Mouse (Mus musculus) gastrocnemius, postnatal 4 days (tissue): Measurements from ENCODE around the gene Odf4. TPM values are rescaled to one million over a fixed set of nuclear protein-coding genes. Genes with fewer than 3 reads are reported as not detected.

Experiments used
- total RNA-seq, 2 experiments: library from RNA; stranded (reverse); gene quantifications; 2 replicates each; pipeline ENCODE4 v1.2.3; 2021

The Odf4 gene
- total RNA-seq, 2 experiments from 2014 or later: not detected

Other genes with a start within 250 kb of the Odf4 start
- gene Myh10, start 235.5 kb downstream of the Odf4 start, total RNA-seq: 10 to 100 TPM; 68.5 to 69.7 TPM
- gene Ndel1, start 55.2 kb downstream of the Odf4 start, total RNA-seq: 10 to 100 TPM; 76.4 to 86.4 TPM
- under 1 TPM in 1 of 2 experiments, not detected in 1; 0.07 TPM for gene Rnf222, start 38.5 kb downstream of the Odf4 start, total RNA-seq
- gene Rpl26, start 25.5 kb downstream of the Odf4 start, total RNA-seq: 1,000 to 10,000 TPM; 1,219 to 1,338 TPM
- 10 to 100 TPM; 16.9 to 19.0 TPM for gene Arhgef15, start 30.4 kb upstream of the Odf4 start, total RNA-seq
- gene Slc25a35, start 41.0 kb upstream of the Odf4 start, total RNA-seq: 1 to 10 TPM; 1.1 to 2.7 TPM
- 10 to 100 TPM; 23.5 to 25.1 TPM for gene Rangrf, start 48.1 kb upstream of the Odf4 start, total RNA-seq
- 10 to 100 TPM; 14.9 to 16.8 TPM for gene Pfas, start 81.4 kb upstream of the Odf4 start, total RNA-seq
- 10 to 100 TPM; 21.9 to 23.1 TPM for gene Ctc1, start 88.8 kb upstream of the Odf4 start, total RNA-seq
- 10 to 100 TPM; 25.6 TPM for gene Aurkb, start 118.6 kb upstream of the Odf4 start, total RNA-seq
- 10 to 100 TPM; 14.6 to 14.9 TPM for gene Borcs6, start 132.6 kb upstream of the Odf4 start, total RNA-seq
- 10 to 100 TPM; 11.7 to 14.3 TPM for gene Tmem107, start 143.7 kb upstream of the Odf4 start, total RNA-seq
- 10 to 100 TPM; 61.1 to 70.4 TPM for gene Vamp2, start 161.4 kb upstream of the Odf4 start, total RNA-seq
- gene Per1, start 168.1 kb upstream of the Odf4 start, total RNA-seq: 10 to 100 TPM; 32.1 to 49.3 TPM
- gene Hes7, start 193.3 kb upstream of the Odf4 start, total RNA-seq: under 1 TPM; 0.34 to 0.54 TPM
- gene 9130213A22Rik, start 195.5 kb upstream of the Odf4 start, total RNA-seq: under 1 TPM; 0.29 to 0.56 TPM
- gene Aloxe3, start 198.8 kb upstream of the Odf4 start, total RNA-seq: under 1 TPM in 1 of 2 experiments, not detected in 1; 0.23 TPM
- not detected for gene Alox12b, start 229.9 kb upstream of the Odf4 start, total RNA-seq